Mouse (Mus musculus) small intestine, adult 2 months (tissue): ENCODE measurements at regions not wholly inside any gene's neighbourhood (a gene's known extent, or its start where the extent isn't known, plus 50 kb on each side); places are given as distances from the start of the nearest gene placed in this dataset.

Experiments
- H3K27ac ChIP-seq: fragments of 200-500 bp; 2 replicates; pipeline ENCODE4 v1.5.1; 2012; ENCODE audit warnings: low read depth, low read length, control low read depth, inconsistent platforms; ENCODE audit not compliant: insufficient read depth
- H3K27me3 ChIP-seq: fragments of 200-500 bp; 2 replicates; pipeline ENCODE4 v1.6.1; 2012; ENCODE audit warnings: mild to moderate bottlenecking, moderate library complexity, low read length, inconsistent platforms; ENCODE audit not compliant: control insufficient read depth, insufficient read depth
- H3K36me3 ChIP-seq: fragments of 200-500 bp; 2 replicates; pipeline ENCODE4 v1.6.1; 2012; ENCODE audit warnings: mild to moderate bottlenecking, low read length, control low read depth, inconsistent platforms; ENCODE audit not compliant: control insufficient read depth, insufficient read depth
- H3K4me1 ChIP-seq: fragments of 200-500 bp; 2 replicates; pipeline ENCODE4 v1.6.1; 2012; ENCODE audit warnings: low read length, inconsistent platforms, mixed read lengths; ENCODE audit not compliant: control insufficient read depth, insufficient read depth, insufficient read length
- H3K4me3 ChIP-seq: fragments of 200-500 bp; 2 replicates; pipeline ENCODE4 v1.5.1; 2012; ENCODE audit warnings: low read depth, mild to moderate bottlenecking, control low read depth, inconsistent platforms, low read length, moderate library complexity
- CTCF ChIP-seq: fragments of 200-500 bp; IDR thresholded peaks from 2 replicates; pipeline ENCODE4 v1.5.1; 2012; ENCODE audit warnings: low read depth, mild to moderate bottlenecking, control low read depth, inconsistent platforms, low read length, moderate library complexity, mixed read lengths; ENCODE audit not compliant: insufficient replicate concordance, insufficient read length; ENCODE audit errors: extremely low read depth
- POLR2A ChIP-seq: fragments of 200-500 bp; IDR thresholded peaks from 2 replicates; pipeline ENCODE4 v1.6.1; 2012; ENCODE audit warnings: low read depth, mild to moderate bottlenecking, control low read depth, inconsistent platforms, low read length, moderate library complexity
- WGBS: fragments of 180-500 bp; shearing (Covaris S2); methylation state at CpG from one replicate; pipeline ENCODE4 v1.1.7; 2018; 5-methylcytosine and 5-hydroxymethylcytosine counted together

- Histone ChIP-seq H3K27me3 (no peaks in the 10 kb centered on the region), H3K27ac (no peak overlapping the region), H3K36me3 (no peaks in the 10 kb centered on the region), H3K4me3 (no peak overlapping the region), H3K4me1 (peaks cover 5% of the 10 kb centered on the region; the same call in 1 of the 2 replicates)
- 71% methylated on average over 16 of the region's 16 CpGs for WGBS
- TF ChIP-seq CTCF, result no peak
Measured at GRCm38 (mm10) chr6:67128503-67129463, 91.5 kb upstream of the Gadd45a start.

- H3K4me1 ChIP-seq, result peaks cover 7% of the 10 kb centered on the region; the same call in 1 of the 2 replicates
- H3K27ac ChIP-seq, result no peak overlapping the region
- no peaks in the 10 kb centered on the region for H3K27me3 ChIP-seq
- 86% methylated on average over 4 of the region's 4 CpGs for WGBS
- no peaks in the 10 kb centered on the region for H3K36me3 ChIP-seq
- no peak overlapping the region for H3K4me3 ChIP-seq
- TF ChIP-seq CTCF, result no peak
- TF ChIP-seq POLR2A, result no peak
Measured at GRCm38 (mm10) chr6:67127727-67128126, 90.5 kb upstream of the Gadd45a start.

- Histone ChIP-seq H3K4me3 (no peak overlapping the region), H3K27ac (no peak overlapping the region), H3K36me3 (no peaks in the 10 kb centered on the region), H3K27me3 (no peaks in the 10 kb centered on the region), H3K4me1 (peaks cover 7% of the 10 kb centered on the region; the same call in 1 of the 2 replicates)
- WGBS, result 88% methylated on average over 7 of the region's 7 CpGs
- TF ChIP-seq POLR2A (no peak), CTCF (no peak)
Measured at GRCm38 (mm10) chr6:67125715-67126312, 88.6 kb upstream of the Gadd45a start.

GRCm38 (mm10) chr6:67124089-67124488, 86.8 kb upstream of the Gadd45a start:
- H3K27ac ChIP-seq, result peak overlapping the region; percentile 44
- no peaks in the 10 kb centered on the region for H3K27me3 ChIP-seq
- 17% methylated on average over 2 of the region's 2 CpGs for WGBS
- no peaks in the 10 kb centered on the region for H3K36me3 ChIP-seq
- peaks cover 7% of the 10 kb centered on the region; the same call in 1 of the 2 replicates for H3K4me1 ChIP-seq
- H3K4me3 ChIP-seq, result no peak overlapping the region
- TF ChIP-seq CTCF (no peak), POLR2A (no peak)

GRCm38 (mm10) chr6:67123071-67123470, 85.8 kb upstream of the Gadd45a start:
- no peak overlapping the region for H3K4me3 ChIP-seq
- H3K36me3 ChIP-seq, result no peaks in the 10 kb centered on the region
- WGBS, result 75% methylated on average over 4 of the region's 4 CpGs
- peaks cover 7% of the 10 kb centered on the region; the same call in 1 of the 2 replicates for H3K4me1 ChIP-seq
- no peak for TF ChIP-seq POLR2A
- no peak for TF ChIP-seq CTCF
- H3K27me3 ChIP-seq, result no peaks in the 10 kb centered on the region
- H3K27ac ChIP-seq, result no peak overlapping the region

GRCm38 (mm10) chr6:67116306-67116705, 79.0 kb upstream of the Gadd45a start:
- no peak overlapping the region for H3K27ac ChIP-seq
- peaks cover 4% of the 10 kb centered on the region; the same call in 1 of the 2 replicates for H3K4me1 ChIP-seq
- 81% methylated on average over 3 of the region's 3 CpGs for WGBS
- no peak overlapping the region for H3K4me3 ChIP-seq
- no peaks in the 10 kb centered on the region for H3K36me3 ChIP-seq
- no peak for TF ChIP-seq POLR2A
- TF ChIP-seq CTCF, result no peak
- no peaks in the 10 kb centered on the region for H3K27me3 ChIP-seq
